Mouse (Mus musculus): ENCODE measurements at regions not wholly inside any gene's neighbourhood (a gene's known extent, or its start where the extent isn't known, plus 50 kb on each side); places are given as distances from the start of the nearest gene placed in this dataset.

DNA sequence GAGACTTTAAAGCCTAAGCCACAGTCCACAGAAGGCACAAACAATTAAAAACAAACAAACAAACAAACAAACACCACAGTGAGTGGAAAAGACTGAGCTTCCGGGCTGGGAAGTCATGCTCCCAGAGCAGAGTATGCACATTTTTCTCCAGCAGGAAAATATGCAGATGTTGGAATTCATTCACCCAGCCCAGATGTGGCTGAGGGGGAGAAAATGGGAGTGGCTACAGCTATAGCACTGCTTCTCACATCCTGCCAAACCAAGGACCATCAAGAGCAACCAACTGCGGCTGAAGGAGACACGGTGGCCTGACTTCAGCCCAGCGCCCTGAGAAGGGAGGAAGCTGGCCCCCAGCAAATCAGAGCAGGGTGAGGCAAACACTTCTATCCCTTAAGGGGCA lies 65.6 kb upstream of the Cxcl12 start:
- ATAC-seq (replicated peaks; ENCODE audit: low FRiP score, poor library complexity, severe bottlenecking): no peak

DNA sequence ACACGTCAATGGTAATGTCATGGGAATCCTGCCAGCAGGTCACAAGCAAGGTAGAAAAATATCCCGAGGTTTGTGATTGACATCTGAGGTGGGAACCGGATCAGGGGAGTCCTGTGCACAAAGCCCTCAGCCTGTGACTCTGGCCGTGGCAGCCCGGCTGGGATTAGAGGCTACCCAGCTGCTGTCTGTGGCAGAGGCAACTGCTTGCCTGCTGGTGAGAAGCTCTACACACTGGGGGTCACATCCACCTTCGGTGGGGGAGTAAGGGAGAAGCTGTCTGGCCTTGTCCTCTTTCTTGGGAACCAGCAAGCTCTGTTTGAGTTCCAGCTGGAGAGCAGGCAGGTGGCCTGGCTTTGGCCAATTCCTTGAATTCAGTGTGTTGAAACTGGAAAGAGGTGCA lies 64.3 kb upstream of the Cxcl12 start:
- ATAC-seq (replicated peaks; ENCODE audit: low FRiP score, poor library complexity, severe bottlenecking): no peak

DNA sequence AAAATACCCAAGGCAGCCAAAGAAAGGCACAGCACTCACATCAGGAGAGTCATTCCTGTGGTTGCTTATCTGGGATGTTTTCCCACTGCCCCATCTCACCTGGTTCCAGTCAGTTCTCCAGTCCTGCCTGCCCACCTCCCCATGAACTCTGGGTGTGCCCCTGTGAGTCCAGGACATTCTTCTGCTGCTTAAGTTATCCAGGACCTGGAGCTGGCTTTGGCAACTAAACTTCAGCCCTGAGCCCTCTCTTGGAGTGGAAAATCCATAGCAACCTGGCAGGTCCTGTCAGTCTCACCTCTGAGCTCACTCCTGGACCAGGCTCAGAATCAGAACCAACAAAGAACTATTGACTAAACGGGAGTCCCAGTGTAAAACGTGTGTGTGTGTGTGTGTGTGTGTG lies 63.9 kb upstream of the Cxcl12 start:
- ATAC-seq (replicated peaks; ENCODE audit: low FRiP score, poor library complexity, severe bottlenecking): no peak

DNA sequence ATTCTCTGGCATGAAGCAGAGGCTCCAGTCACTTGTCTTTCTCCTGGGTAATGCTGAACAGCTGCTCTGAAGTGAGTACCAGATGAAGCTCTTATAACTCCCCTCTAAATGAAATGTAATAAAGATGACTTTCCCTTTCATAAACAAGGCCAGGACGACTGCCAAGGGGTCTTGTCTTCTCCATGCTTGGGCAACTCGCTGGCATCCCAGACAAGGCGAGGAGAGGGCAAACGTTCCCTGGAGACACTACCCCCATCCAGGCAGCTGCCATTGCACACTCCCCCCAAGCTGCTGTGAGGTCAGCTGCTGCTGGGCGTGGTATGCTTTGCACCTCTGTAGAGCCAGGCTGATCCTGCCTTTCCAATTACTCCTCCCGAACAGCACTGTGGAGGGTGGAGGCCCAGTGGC lies 63.1 kb upstream of the Cxcl12 start:
- ATAC-seq (replicated peaks; ENCODE audit: low FRiP score, poor library complexity, severe bottlenecking): no peak

DNA sequence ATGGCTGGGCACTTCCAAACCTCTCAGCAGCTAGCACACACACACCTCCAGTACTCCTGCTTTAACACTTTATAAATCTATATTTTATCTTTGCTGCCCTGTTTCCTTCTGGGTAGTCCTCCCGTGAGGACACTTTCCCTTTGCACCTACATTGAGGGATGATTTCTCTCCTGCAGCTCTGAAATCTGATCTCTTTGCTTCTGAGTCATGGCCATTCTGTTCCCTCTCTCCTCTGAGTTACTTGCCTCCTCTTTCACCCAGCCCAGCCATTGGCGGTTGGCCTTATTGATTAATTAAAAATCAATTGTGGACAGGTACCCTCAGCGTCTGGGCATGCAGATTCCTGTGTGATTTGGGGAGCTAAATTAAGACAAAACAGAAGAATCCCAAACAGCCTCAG lies 58.0 kb upstream of the Cxcl12 start:
- no peak for ATAC-seq (replicated peaks; ENCODE audit: low FRiP score, poor library complexity, severe bottlenecking)

DNA sequence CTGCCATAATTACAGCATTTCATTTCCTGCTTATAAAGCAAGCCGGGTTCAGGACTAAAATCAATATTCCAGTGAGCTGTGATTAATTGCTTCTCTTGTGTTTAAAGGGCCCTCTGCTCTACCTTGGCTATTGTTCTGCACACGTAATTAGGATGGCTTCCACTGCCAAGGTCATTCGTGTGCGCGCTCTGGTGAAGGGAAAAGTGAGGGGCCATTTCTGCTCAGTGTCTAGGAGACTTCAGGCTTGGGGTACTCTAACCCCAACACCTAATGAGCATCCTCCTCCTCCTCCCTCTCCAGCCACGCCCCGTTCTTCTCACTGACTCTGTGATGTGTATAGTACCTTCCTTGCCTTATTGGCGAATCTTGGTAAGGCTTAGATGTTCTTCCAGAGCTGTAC lies 53.5 kb upstream of the Cxcl12 start:
- no peak for ATAC-seq (replicated peaks; ENCODE audit: low FRiP score, poor library complexity, severe bottlenecking)

DNA sequence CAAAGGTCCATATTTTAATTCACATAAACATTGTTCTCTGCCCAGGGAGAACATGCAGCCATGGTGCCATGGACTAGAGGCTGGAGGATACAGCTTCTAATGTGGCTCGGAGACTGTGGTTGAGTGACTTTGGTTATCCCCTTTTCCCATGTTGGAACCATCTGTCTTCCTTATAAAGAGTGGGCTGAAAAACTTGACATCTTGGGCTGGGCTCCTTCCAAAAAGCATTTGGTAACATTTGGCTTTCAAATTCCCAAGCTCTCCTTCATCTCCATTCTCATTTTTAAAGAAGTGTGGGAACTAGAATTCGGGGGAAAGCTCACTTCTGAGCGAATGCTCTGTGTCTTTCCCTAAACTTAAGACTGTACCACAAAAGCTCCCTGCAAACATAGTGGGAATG lies 50.3 kb upstream of the Cxcl12 start:
- no peak for ATAC-seq (replicated peaks; ENCODE audit: low FRiP score, poor library complexity, severe bottlenecking)
